Mouse (Mus musculus): Measurements from ENCODE around the gene Tssk3. TPM values are rescaled to one million over a fixed set of nuclear protein-coding genes. Genes with fewer than 3 reads are reported as not detected.
"Not testable (repeated sequence)": the region's sequence is repeated elsewhere in the genome, so short reads cannot be mapped to it uniquely, and the experiment has no call there.

The Tssk3 gene
- not detected in 2 replicates for polyA plus RNA-seq (2014; fragmentation: Nextera tagmentation; extraction: Ambion mirVana)

- ATAC-seq (replicated peaks; ENCODE audit: low FRiP score) (peak; percentile 46; the same call in 1 of the 2 replicates), DNase-seq (ENCODE audit: low spot score) (peak; percentile 62)
- Histone ChIP-seq H3K27ac (ENCODE audit: low read depth, low read length) (no peak within 1 kb of the TSS), H3K4me2 (ENCODE audit: low read depth, low read length, severe bottlenecking) (peak within 1 kb of the TSS; percentile 58), H3K36me3 (ENCODE audit: control insufficient read depth, insufficient read depth, low read length) (no peaks in the 10 kb centered on the region), H3K9me3 (ENCODE audit: control insufficient read depth, low read length) (no peaks in the 10 kb centered on the region), H3K4me3 (ENCODE audit: low read depth, low read length) (peak within 1 kb of the TSS; percentile 26), H3K4me1 (replicated peaks; ENCODE audit: control insufficient read depth, insufficient read depth, low read length) (peaks cover 15% of the 10 kb centered on the region), H3K27me3 (ENCODE audit: control insufficient read depth, insufficient read depth, low read length) (peaks cover 17% of the 10 kb centered on the region), H3K9ac (ENCODE audit: low read length) (peak within 1 kb of the TSS; percentile 39; the same call in 1 of the 2 replicates)
- 3% methylated on average over 67 of the region's 70 CpGs for WGBS
Observed at GRCm38 (mm10) chr4:129490972-129491880, at the start of gene Tssk3, which contains the start of gene Fam229a. TSS of gene Tssk3 (minus strand) at chr4:129491022. TSS of gene Fam229a (plus strand) at chr4:129491190.

GRCm38 (mm10) chr4:129540012-129540411 lies 49.2 kb upstream of the Tssk3 start:
- no peak overlapping the region for H3K4me3 ChIP-seq (ENCODE audit: low read depth, low read length)
- WGBS: 93% methylated on average over 6 of the region's 6 CpGs
- H3K4me2 ChIP-seq (ENCODE audit: low read depth, low read length, severe bottlenecking): no peak overlapping the region
- ATAC-seq (replicated peaks; ENCODE audit: low FRiP score): no peak
- H3K27me3 ChIP-seq (ENCODE audit: control insufficient read depth, insufficient read depth, low read length): no peaks in the 10 kb centered on the region
- DNase-seq (ENCODE audit: low spot score): no peak
- H3K36me3 ChIP-seq (ENCODE audit: control insufficient read depth, insufficient read depth, low read length): no peaks in the 10 kb centered on the region; the same call in 1 of the 2 replicates
- H3K9me3 ChIP-seq (ENCODE audit: control insufficient read depth, low read length): no peaks in the 10 kb centered on the region
- no peak overlapping the region for H3K27ac ChIP-seq (ENCODE audit: low read depth, low read length)
- no peak overlapping the region for H3K9ac ChIP-seq (ENCODE audit: low read length)
- H3K4me1 ChIP-seq (replicated peaks; ENCODE audit: control insufficient read depth, insufficient read depth, low read length): peaks cover 3% of the 10 kb centered on the region; the same call in 1 of the 2 replicates

- not testable (repeated sequence) for DNase-seq (ENCODE audit: low spot score); ATAC-seq (replicated peaks; ENCODE audit: low FRiP score); H3K4me3 ChIP-seq (ENCODE audit: low read depth, low read length); H3K27me3 ChIP-seq (ENCODE audit: control insufficient read depth, insufficient read depth, low read length); H3K27ac ChIP-seq (ENCODE audit: low read depth, low read length); H3K9me3 ChIP-seq (ENCODE audit: control insufficient read depth, low read length); H3K4me2 ChIP-seq (ENCODE audit: low read depth, low read length, severe bottlenecking); H3K9ac ChIP-seq (ENCODE audit: low read length); H3K36me3 ChIP-seq (ENCODE audit: control insufficient read depth, insufficient read depth, low read length); H3K4me1 ChIP-seq (replicated peaks; ENCODE audit: control insufficient read depth, insufficient read depth, low read length)
- WGBS: 94% methylated on average over 5 of the region's 6 CpGs
Observed at GRCm38 (mm10) chr4:129528901-129529300, 38.1 kb upstream of the Tssk3 start.

GRCm38 (mm10) chr4:129525889-129526288 lies 35.1 kb upstream of the Tssk3 start:
- peaks cover 14% of the 10 kb centered on the region for H3K36me3 ChIP-seq (ENCODE audit: control insufficient read depth, insufficient read depth, low read length)
- H3K27me3 ChIP-seq (ENCODE audit: control insufficient read depth, insufficient read depth, low read length): no peaks in the 10 kb centered on the region
- H3K9me3 ChIP-seq (ENCODE audit: control insufficient read depth, low read length): no peaks in the 10 kb centered on the region
- 97% methylated on average over 3 of the region's 3 CpGs for WGBS
- H3K4me2 ChIP-seq (ENCODE audit: low read depth, low read length, severe bottlenecking): no peak overlapping the region
- no peak overlapping the region for H3K4me3 ChIP-seq (ENCODE audit: low read depth, low read length)
- no peaks in the 10 kb centered on the region for H3K4me1 ChIP-seq (replicated peaks; ENCODE audit: control insufficient read depth, insufficient read depth, low read length)
- no peak for ATAC-seq (replicated peaks; ENCODE audit: low FRiP score)
- no peak for DNase-seq (ENCODE audit: low spot score)
- no peak overlapping the region for H3K9ac ChIP-seq (ENCODE audit: low read length)
- H3K27ac ChIP-seq (ENCODE audit: low read depth, low read length): no peak overlapping the region

- Histone ChIP-seq H3K9ac (ENCODE audit: low read length) (no peak overlapping the region), H3K27ac (ENCODE audit: low read depth, low read length) (no peak overlapping the region), H3K4me1 (replicated peaks; ENCODE audit: control insufficient read depth, insufficient read depth, low read length) (no peaks in the 10 kb centered on the region), H3K9me3 (ENCODE audit: control insufficient read depth, low read length) (no peaks in the 10 kb centered on the region), H3K4me2 (ENCODE audit: low read depth, low read length, severe bottlenecking) (no peak overlapping the region), H3K27me3 (ENCODE audit: control insufficient read depth, insufficient read depth, low read length) (no peaks in the 10 kb centered on the region), H3K36me3 (ENCODE audit: control insufficient read depth, insufficient read depth, low read length) (peaks cover 14% of the 10 kb centered on the region), H3K4me3 (ENCODE audit: low read depth, low read length) (no peak overlapping the region)
- WGBS: 90% methylated on average over 5 of the region's 5 CpGs
- DNase-seq (ENCODE audit: low spot score) (no peak), ATAC-seq (replicated peaks; ENCODE audit: low FRiP score) (no peak)
Observed at GRCm38 (mm10) chr4:129525338-129525737, 34.5 kb upstream of the Tssk3 start.

- H3K9me3 ChIP-seq (ENCODE audit: control insufficient read depth, low read length): no peaks in the 10 kb centered on the region
- no peak overlapping the region for H3K27ac ChIP-seq (ENCODE audit: low read depth, low read length)
- H3K4me1 ChIP-seq (replicated peaks; ENCODE audit: control insufficient read depth, insufficient read depth, low read length): 0 out of 2 replicates have a peak, but pooled peaks cover 5% of the 10 kb centered on the region
- peaks cover 16% of the 10 kb centered on the region for H3K36me3 ChIP-seq (ENCODE audit: control insufficient read depth, insufficient read depth, low read length)
- no peaks in the 10 kb centered on the region for H3K27me3 ChIP-seq (ENCODE audit: control insufficient read depth, insufficient read depth, low read length)
- ATAC-seq (replicated peaks; ENCODE audit: low FRiP score) (no peak), DNase-seq (ENCODE audit: low spot score) (no peak)
- H3K4me2 ChIP-seq (ENCODE audit: low read depth, low read length, severe bottlenecking): no peak overlapping the region
- 98% methylated on average over 8 of the region's 8 CpGs for WGBS
- H3K9ac ChIP-seq (ENCODE audit: low read length): no peak overlapping the region
- no peak overlapping the region for H3K4me3 ChIP-seq (ENCODE audit: low read depth, low read length)
Observed at GRCm38 (mm10) chr4:129518519-129518918, 27.7 kb upstream of the Tssk3 start.

- ATAC-seq (replicated peaks; ENCODE audit: low FRiP score): no peak
- Histone ChIP-seq H3K9me3 (ENCODE audit: control insufficient read depth, low read length) (no peaks in the 10 kb centered on the region), H3K9ac (ENCODE audit: low read length) (no peak overlapping the region), H3K4me2 (ENCODE audit: low read depth, low read length, severe bottlenecking) (no peak overlapping the region), H3K4me1 (replicated peaks; ENCODE audit: control insufficient read depth, insufficient read depth, low read length) (peaks cover 10% of the 10 kb centered on the region), H3K4me3 (ENCODE audit: low read depth, low read length) (no peak overlapping the region), H3K27ac (ENCODE audit: low read depth, low read length) (peak overlapping the region; percentile 12; the same call in 1 of the 2 replicates), H3K27me3 (ENCODE audit: control insufficient read depth, insufficient read depth, low read length) (no peaks in the 10 kb centered on the region), H3K36me3 (ENCODE audit: control insufficient read depth, insufficient read depth, low read length) (peaks cover 10% of the 10 kb centered on the region; the same call in 1 of the 2 replicates)
- WGBS: 57% methylated on average over 2 of the region's 2 CpGs
- no peak for DNase-seq (ENCODE audit: low spot score)
Observed at GRCm38 (mm10) chr4:129516925-129517324, 26.1 kb upstream of the Tssk3 start.

- Histone ChIP-seq H3K27ac (ENCODE audit: low read depth, low read length) (peak overlapping the region; percentile 96), H3K4me1 (replicated peaks; ENCODE audit: control insufficient read depth, insufficient read depth, low read length) (peaks cover 21% of the 10 kb centered on the region), H3K9ac (ENCODE audit: low read length) (peak overlapping the region; percentile 100), H3K4me3 (ENCODE audit: low read depth, low read length) (peak overlapping the region; percentile 100), H3K9me3 (ENCODE audit: control insufficient read depth, low read length) (no peaks in the 10 kb centered on the region), H3K27me3 (ENCODE audit: control insufficient read depth, insufficient read depth, low read length) (no peaks in the 10 kb centered on the region; the same call in 1 of the 2 replicates), H3K36me3 (ENCODE audit: control insufficient read depth, insufficient read depth, low read length) (peaks cover 6% of the 10 kb centered on the region; the same call in 1 of the 2 replicates), H3K4me2 (ENCODE audit: low read depth, low read length, severe bottlenecking) (peak overlapping the region; percentile 75)
- peak; percentile 48 for ATAC-seq (replicated peaks; ENCODE audit: low FRiP score)
- peak; percentile 89 for DNase-seq (ENCODE audit: low spot score)
- under 1% methylated on average over 33 of the region's 35 CpGs for WGBS
Observed at GRCm38 (mm10) chr4:129514300-129514898, 23.6 kb upstream of the Tssk3 start.

Measured in forebrain, embryonic 11.5 days (tissue).